Mouse (Mus musculus): ENCODE data around the gene Col13a1. TPM values are rescaled to one million over a fixed set of nuclear protein-coding genes. Genes with fewer than 3 reads are reported as not detected.

Gene Col13a1
- polyA plus RNA-seq, 2 experiments: 5.5 to 10.2 TPM

DNA sequence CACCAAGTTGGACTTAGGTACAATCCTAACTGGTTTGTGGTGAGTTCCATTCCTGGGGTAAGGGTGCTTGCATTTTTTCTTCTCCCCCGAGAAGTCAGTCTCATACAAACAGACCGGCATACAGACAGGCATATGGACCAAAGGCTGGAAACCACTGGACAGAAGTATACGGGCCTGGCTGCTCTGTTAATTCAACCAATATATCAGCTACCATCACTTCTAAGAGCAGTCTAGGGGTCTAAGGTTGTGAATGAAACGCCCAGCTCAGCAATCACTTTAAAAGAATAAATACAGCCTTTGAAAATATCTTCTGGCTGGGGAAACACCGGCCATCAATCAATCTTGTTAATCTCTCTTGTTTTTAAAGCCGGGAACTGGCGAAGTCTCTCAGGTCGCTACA, 183.4 kb downstream of the Col13a1 start:
- Histone ChIP-seq H3K27ac (replicated peaks; ENCODE audit: low read depth, low read length) (no peak overlapping the region), H3K36me3 (ENCODE audit: control insufficient read depth, insufficient read depth, low read length) (no peaks in the 10 kb centered on the region), H3K4me2 (replicated peaks; ENCODE audit: low read depth, low read length, severe bottlenecking) (no peak overlapping the region), H3K9me3 (ENCODE audit: control insufficient read depth, low read length) (peaks cover 3% of the 10 kb centered on the region; the same call in 1 of the 2 replicates), H3K9ac (ENCODE audit: low read depth, low read length, severe bottlenecking) (no peak overlapping the region), H3K4me3 (replicated peaks; ENCODE audit: low read length) (no peak overlapping the region), H3K4me1 (ENCODE audit: control insufficient read depth, insufficient read depth, low read length) (no peaks in the 10 kb centered on the region), H3K27me3 (ENCODE audit: control insufficient read depth, insufficient read depth, low read length) (no peaks in the 10 kb centered on the region)
- WGBS: 32% methylated on average over 8 of the region's 8 CpGs
- DNase-seq (ENCODE audit: low spot score): no peak
- no peak for TF ChIP-seq POLR2A (IDR thresholded peaks at IDR 0.05; ENCODE audit: borderline replicate concordance, extremely low read depth, insufficient read depth, insufficient read length)
- no peak for ATAC-seq (ENCODE audit: low FRiP score, low read depth)

DNA sequence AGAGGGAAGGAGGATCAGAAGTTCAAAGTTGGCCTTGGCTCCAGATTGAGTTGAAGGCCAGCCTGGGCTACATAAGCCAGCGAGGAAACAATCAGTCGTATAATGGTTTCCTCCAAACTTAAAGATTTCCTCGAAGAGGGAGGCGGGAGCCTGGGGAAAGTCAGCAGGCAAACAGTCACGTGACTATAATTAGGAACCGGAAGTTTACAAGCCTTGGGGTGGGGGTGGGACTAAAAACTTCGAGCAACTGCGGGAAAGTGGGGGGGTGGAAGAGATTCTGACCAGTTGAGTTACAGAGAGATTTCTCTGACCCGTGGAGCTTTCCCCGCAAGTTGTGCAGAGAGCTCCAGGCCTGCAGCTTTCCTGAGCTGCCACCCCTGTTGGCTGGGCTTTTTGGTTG, 183.9 kb downstream of the Col13a1 start:
- ATAC-seq (ENCODE audit: low FRiP score, low read depth): no peak
- Histone ChIP-seq H3K36me3 (ENCODE audit: control insufficient read depth, insufficient read depth, low read length) (no peaks in the 10 kb centered on the region), H3K9me3 (ENCODE audit: control insufficient read depth, low read length) (no peaks in the 10 kb centered on the region), H3K4me2 (replicated peaks; ENCODE audit: low read depth, low read length, severe bottlenecking) (no peak overlapping the region), H3K27me3 (ENCODE audit: control insufficient read depth, insufficient read depth, low read length) (no peaks in the 10 kb centered on the region), H3K4me3 (replicated peaks; ENCODE audit: low read length) (no peak overlapping the region), H3K27ac (replicated peaks; ENCODE audit: low read depth, low read length) (no peak overlapping the region), H3K4me1 (ENCODE audit: control insufficient read depth, insufficient read depth, low read length) (no peaks in the 10 kb centered on the region), H3K9ac (ENCODE audit: low read depth, low read length, severe bottlenecking) (no peak overlapping the region)
- WGBS: 42% methylated on average over 10 of the region's 10 CpGs
- DNase-seq (ENCODE audit: low spot score): no peak
- TF ChIP-seq POLR2A (IDR thresholded peaks at IDR 0.05; ENCODE audit: borderline replicate concordance, extremely low read depth, insufficient read depth, insufficient read length): no peak

DNA sequence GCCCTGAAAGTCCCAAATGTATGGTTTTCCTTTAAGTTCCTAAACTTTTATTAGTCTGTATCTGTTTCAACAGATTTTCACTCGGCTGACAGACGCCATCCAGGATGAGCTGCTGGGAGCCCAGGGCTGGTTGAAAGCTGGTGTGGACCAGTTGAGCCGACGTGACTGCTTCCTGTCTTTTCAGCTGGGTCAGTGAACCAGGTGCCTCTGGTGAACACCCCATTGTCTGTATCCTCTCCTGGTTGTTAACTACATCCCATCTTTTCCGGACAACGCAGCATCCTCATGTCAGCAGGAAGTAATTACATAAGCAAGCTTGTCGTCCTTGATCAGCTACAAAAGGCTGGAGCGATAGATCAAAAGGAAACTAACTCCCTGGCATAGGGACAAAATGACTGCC, 185.9 kb downstream of the Col13a1 start:
- Histone ChIP-seq H3K27me3 (ENCODE audit: control insufficient read depth, insufficient read depth, low read length) (no peaks in the 10 kb centered on the region), H3K27ac (replicated peaks; ENCODE audit: low read depth, low read length) (no peak overlapping the region), H3K9ac (ENCODE audit: low read depth, low read length, severe bottlenecking) (no peak overlapping the region), H3K36me3 (ENCODE audit: control insufficient read depth, insufficient read depth, low read length) (no peaks in the 10 kb centered on the region), H3K4me1 (ENCODE audit: control insufficient read depth, insufficient read depth, low read length) (no peaks in the 10 kb centered on the region; the same call in 1 of the 2 replicates), H3K4me2 (replicated peaks; ENCODE audit: low read depth, low read length, severe bottlenecking) (no peak overlapping the region), H3K4me3 (replicated peaks; ENCODE audit: low read length) (no peak overlapping the region), H3K9me3 (ENCODE audit: control insufficient read depth, low read length) (no peaks in the 10 kb centered on the region)
- no peak for ATAC-seq (ENCODE audit: low FRiP score, low read depth)
- DNase-seq (ENCODE audit: low spot score): no peak
- no peak for TF ChIP-seq POLR2A (IDR thresholded peaks at IDR 0.05; ENCODE audit: borderline replicate concordance, extremely low read depth, insufficient read depth, insufficient read length)
- WGBS: 40% methylated on average over 8 of the region's 8 CpGs

DNA sequence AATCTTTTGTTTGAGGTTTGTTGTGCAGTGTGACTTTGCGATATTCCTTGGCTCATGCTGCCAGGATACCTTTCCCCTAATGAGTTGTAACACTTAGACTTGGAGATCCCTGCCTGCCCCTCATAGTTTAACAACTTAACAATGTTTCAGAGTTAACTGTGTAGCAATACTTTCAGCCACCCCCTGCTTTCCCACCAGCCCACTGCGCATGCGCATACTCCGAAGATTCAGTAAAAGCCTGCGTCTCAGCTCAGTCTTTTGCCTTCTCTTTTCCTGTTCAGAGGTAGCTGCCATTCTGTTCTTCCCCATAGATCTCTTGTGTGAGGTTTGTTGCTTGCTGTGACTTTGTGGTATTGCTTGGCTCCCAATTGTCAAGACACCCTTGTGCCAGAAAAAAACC, 190.4 kb downstream of the Col13a1 start:
- Histone ChIP-seq H3K9ac (ENCODE audit: low read depth, low read length, severe bottlenecking) (no peak overlapping the region), H3K27me3 (ENCODE audit: control insufficient read depth, insufficient read depth, low read length) (no peaks in the 10 kb centered on the region), H3K4me3 (replicated peaks; ENCODE audit: low read length) (no peak overlapping the region), H3K4me2 (replicated peaks; ENCODE audit: low read depth, low read length, severe bottlenecking) (no peak overlapping the region), H3K36me3 (ENCODE audit: control insufficient read depth, insufficient read depth, low read length) (no peaks in the 10 kb centered on the region), H3K4me1 (ENCODE audit: control insufficient read depth, insufficient read depth, low read length) (peaks cover 6% of the 10 kb centered on the region), H3K27ac (replicated peaks; ENCODE audit: low read depth, low read length) (no peak overlapping the region), H3K9me3 (ENCODE audit: control insufficient read depth, low read length) (no peaks in the 10 kb centered on the region)
- ATAC-seq (ENCODE audit: low FRiP score, low read depth) (no peak), DNase-seq (ENCODE audit: low spot score) (no peak)
- TF ChIP-seq POLR2A (IDR thresholded peaks at IDR 0.05; ENCODE audit: borderline replicate concordance, extremely low read depth, insufficient read depth, insufficient read length): no peak
- WGBS: 85% methylated on average over 5 of the region's 5 CpGs

Other genes starting within 250 kb of the Col13a1 start
- 87.8 and 90.3 TPM in 2 replicates for gene H2afy2, start 195.0 kb downstream of the Col13a1 start, polyA plus RNA-seq (2012; rRNA removed)
- gene H2afy2, start 195.0 kb downstream of the Col13a1 start, polyA plus RNA-seq (2014; fragmentation: Nextera tagmentation; extraction: Ambion mirVana): 111 and 138 TPM in 2 replicates
- not detected in 2 replicates for gene Neurog3, start 154.0 kb upstream of the Col13a1 start, polyA plus RNA-seq (2012; rRNA removed)
- not detected in 2 replicates for gene Neurog3, start 154.0 kb upstream of the Col13a1 start, polyA plus RNA-seq (2014; fragmentation: Nextera tagmentation; extraction: Ambion mirVana)
- 8.4 and 8.5 TPM in 2 replicates for gene Fam241b, start 164.8 kb upstream of the Col13a1 start, polyA plus RNA-seq (2012; rRNA removed)
- 5.0 and 5.4 TPM in 2 replicates for gene Fam241b, start 164.8 kb upstream of the Col13a1 start, polyA plus RNA-seq (2014; fragmentation: Nextera tagmentation; extraction: Ambion mirVana)

Data from limb, embryonic 14.5 days (tissue).